Mouse (Mus musculus): ENCODE data around the gene Unc13a.

GRCm38 (mm10) chr8:71579009-71579408 lies 92.5 kb downstream of the Unc13a start:
- TF ChIP-seq POLR2A (IDR thresholded peaks at IDR 0.05; ENCODE audit: low read depth, low read length) (no peak), CTCF (IDR thresholded peaks at IDR 0.05; ENCODE audit: extremely low read depth, insufficient read length, insufficient replicate concordance, low read depth, low read length) (no peak)
